Mouse (Mus musculus): ENCODE measurements at regions not wholly inside any gene's neighbourhood (a gene's known extent, or its start where the extent isn't known, plus 50 kb on each side); places are given as distances from the start of the nearest gene placed in this dataset.
A peak's percentile ranks its signal among the peaks of the same experiment; 100 is the strongest.

DNA sequence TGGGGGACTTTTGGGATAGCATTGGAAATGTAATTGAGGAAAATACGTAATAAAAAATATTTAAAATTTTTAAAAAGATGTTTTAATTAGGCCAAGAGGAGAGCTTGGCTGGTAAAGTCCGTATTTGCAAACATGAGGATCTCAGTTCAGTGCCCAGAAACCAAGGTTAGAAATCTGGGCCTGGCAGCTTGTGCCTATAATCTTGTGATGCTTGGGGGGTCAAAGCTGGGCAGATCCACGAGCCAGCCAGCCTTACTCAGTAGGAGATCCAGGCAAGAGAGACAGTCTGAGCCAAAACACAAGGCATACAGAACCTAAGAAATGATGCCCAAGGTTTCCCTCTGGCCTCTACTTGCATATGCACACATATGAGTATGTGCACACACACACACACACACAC, 54.1 kb upstream of the Cxadr start:
- Histone ChIP-seq H3K9ac (no peak overlapping the region), H3K9me3 (no peaks in the 10 kb centered on the region), H3K4me3 (no peak overlapping the region), H3K27ac (no peak overlapping the region), H3K27me3 (no peaks in the 10 kb centered on the region), H3K4me2 (replicated peaks) (no peak overlapping the region), H3K4me1 (no peaks in the 10 kb centered on the region), H3K36me3 (no peaks in the 10 kb centered on the region)
- ATAC-seq (ENCODE audit: insufficient number of reproducible peaks, insufficient read depth, low FRiP score, low TSS enrichment), result no peak
- WGBS, result 73% methylated on average over 3 of the region's 3 CpGs

DNA sequence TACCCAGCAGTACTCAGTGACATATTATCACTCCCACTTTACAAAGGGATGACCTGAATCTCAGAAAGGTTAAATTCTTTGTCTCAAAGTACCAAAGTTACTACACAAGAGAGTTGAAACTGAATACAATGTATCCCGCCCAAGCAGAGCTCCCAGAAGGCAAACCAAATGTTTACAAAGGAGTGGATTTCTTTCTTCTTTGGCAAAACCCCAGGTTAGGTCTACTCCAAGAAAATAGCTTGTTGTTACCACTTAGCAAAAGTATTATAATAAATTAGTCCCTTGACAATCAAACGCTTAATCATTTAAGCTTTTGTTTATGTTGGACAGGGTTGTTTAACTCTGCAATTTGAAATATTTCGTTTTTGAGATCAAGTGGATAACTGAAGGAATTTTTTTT, 58.6 kb upstream of the Cxadr start:
- H3K4me2 ChIP-seq (replicated peaks), result no peak overlapping the region
- ATAC-seq (ENCODE audit: insufficient number of reproducible peaks, insufficient read depth, low FRiP score, low TSS enrichment), result no peak
- H3K4me1 ChIP-seq, result no peaks in the 10 kb centered on the region
- WGBS, result 53% methylated on average over 3 of the region's 3 CpGs
- no peaks in the 10 kb centered on the region for H3K9me3 ChIP-seq
- no peak overlapping the region for H3K9ac ChIP-seq
- no peaks in the 10 kb centered on the region for H3K36me3 ChIP-seq
- H3K27me3 ChIP-seq, result no peaks in the 10 kb centered on the region
- no peak overlapping the region for H3K4me3 ChIP-seq
- H3K27ac ChIP-seq, result no peak overlapping the region

DNA sequence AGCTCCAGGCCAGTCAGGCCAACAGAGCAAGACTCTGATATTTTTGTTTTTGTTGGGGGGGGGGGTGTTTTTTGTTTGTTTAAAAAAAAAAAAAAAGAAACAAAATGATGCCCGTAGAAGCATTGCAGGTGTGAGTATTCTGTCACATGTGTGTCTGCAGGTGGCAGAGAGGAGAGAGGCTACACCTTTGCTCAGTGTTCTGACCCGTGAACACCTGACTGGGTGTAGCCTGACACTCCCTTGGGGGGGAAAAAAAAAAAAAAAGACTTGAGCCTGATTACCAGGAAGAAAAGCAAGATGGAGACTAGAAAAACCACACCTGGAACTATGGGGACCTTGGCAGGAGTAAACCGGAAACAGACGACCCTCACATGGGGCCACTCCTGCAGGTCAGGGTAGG, 61.1 kb upstream of the Cxadr start:
- Histone ChIP-seq H3K9me3 (no peaks in the 10 kb centered on the region), H3K4me2 (replicated peaks) (no peak overlapping the region), H3K4me1 (peaks cover 5% of the 10 kb centered on the region), H3K27ac (no peak overlapping the region), H3K9ac (no peak overlapping the region), H3K27me3 (no peaks in the 10 kb centered on the region), H3K4me3 (no peak overlapping the region), H3K36me3 (no peaks in the 10 kb centered on the region)
- WGBS, result 68% methylated on average over 4 of the region's 4 CpGs
- no peak for ATAC-seq (ENCODE audit: insufficient number of reproducible peaks, insufficient read depth, low FRiP score, low TSS enrichment)

DNA sequence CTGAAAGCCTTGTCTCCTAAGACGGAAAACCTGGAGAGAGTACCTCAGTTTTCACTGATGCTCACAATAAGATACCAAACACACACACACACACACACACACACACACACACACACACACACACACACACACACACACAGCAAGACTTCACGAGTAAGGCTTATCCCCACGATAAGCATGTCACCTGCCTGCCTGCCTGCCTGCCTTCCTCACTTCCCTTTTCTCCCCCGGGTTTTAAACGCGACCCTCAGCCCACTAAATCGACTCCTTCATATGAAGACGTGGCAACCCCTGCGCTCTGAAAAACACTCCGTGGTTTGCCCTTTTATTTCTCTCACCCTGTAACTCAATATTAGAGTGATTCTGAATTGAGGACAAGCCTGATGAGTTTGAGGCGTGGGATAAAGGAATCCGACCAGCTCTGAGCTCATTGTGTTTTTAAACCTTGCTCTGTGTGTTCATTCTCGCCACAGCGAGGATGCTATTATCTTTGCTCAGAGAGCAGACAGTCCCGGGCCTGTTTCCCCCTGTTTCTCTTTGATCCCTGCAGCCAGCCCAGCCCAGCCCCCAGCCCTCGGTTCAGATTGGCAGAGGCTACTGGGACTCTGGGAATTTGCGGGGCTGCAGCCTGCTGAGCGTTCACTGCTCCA, 63.1 kb upstream of the Cxadr start:
- Histone ChIP-seq H3K36me3 (no peaks in the 10 kb centered on the region), H3K4me3 (peak overlapping the region; percentile 37), H3K4me2 (replicated peaks) (peak overlapping the region; percentile 67), H3K4me1 (peaks cover 5% of the 10 kb centered on the region), H3K9me3 (no peaks in the 10 kb centered on the region), H3K9ac (peak overlapping the region; percentile 33; the same call in 1 of the 2 replicates), H3K27ac (peak overlapping the region; percentile 50), H3K27me3 (no peaks in the 10 kb centered on the region)
- ATAC-seq (ENCODE audit: insufficient number of reproducible peaks, insufficient read depth, low FRiP score, low TSS enrichment), result peak; percentile 59; the same call in 1 of the 2 replicates
- under 1% methylated on average over 18 of the region's 18 CpGs for WGBS

DNA sequence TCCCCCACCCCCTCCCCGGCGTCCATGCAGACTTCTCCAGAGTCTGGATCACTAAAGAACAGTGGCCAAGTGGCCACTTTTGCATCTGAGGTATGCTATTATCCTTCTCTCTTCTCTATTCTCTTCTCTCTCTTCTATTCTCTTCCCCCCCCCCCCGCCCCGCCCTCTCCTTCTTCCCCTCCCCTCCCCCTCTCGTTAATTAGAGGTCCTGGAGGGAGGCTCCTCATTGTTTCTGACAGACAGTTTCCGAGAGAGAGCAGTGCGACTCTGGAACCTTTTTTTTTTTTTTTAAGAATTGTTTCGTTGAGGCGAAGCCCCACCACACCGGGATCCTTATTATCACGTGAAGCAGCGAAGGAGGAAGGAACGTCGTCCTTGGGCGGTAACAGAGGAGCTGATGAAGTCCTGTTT, 63.6 kb upstream of the Cxadr start:
- peak; percentile 62; the same call in 1 of the 2 replicates for ATAC-seq (ENCODE audit: insufficient number of reproducible peaks, insufficient read depth, low FRiP score, low TSS enrichment)
- peak overlapping the region; percentile 33; the same call in 1 of the 2 replicates for H3K9ac ChIP-seq
- H3K27me3 ChIP-seq, result no peaks in the 10 kb centered on the region

DNA sequence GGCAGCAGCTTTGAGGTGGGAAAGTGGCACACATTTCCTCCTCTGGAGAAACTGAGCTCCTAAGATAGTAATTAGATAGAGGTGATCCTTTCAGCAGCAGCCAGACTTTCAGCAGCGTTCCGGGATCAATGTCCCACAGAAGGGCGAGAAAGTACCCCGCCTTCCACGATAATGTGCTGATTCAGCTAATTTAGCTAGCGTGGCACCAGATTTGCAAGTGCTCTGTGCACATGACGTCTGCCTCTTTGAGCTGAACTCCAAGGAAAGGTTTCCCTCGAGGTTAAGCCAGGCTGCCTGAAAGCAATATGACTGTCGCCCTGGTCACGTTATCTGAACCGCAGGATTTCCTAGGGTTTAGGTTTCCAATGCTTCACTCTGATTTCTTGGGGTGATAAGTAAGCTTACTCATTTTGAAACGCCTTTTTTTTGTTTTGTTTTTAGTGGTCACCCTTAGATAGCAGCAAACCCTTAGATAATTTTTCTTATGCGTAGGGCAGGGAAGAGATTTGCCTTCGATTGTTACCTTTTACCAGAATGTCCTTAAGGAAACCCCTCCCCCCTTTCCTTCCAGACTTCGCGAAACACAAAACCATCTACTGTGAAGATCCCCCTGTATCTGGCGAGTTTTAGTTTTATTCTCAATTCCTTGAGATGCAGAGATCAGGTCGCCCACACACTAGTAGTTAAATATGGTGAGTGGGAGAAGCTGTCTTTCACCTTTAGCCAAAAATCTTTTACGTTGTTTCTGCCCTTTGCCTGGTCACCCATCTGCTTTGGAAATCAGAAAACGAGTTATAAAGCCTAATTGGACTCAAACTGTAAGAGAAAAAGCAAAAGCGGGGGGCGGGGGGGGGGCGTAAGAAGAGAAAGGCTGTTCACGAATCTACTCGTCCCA, 64.3 kb upstream of the Cxadr start:
- Histone ChIP-seq H3K4me2 (replicated peaks) (peak overlapping the region; percentile 67), H3K27ac (peak overlapping the region; percentile 36; the same call in 1 of the 2 replicates), H3K9me3 (no peaks in the 10 kb centered on the region), H3K36me3 (no peaks in the 10 kb centered on the region), H3K27me3 (no peaks in the 10 kb centered on the region), H3K9ac (peak overlapping the region; percentile 33; the same call in 1 of the 2 replicates), H3K4me1 (peaks cover 5% of the 10 kb centered on the region), H3K4me3 (peak overlapping the region; percentile 37)
- WGBS, result 3% methylated on average over 25 of the region's 25 CpGs
- ATAC-seq (ENCODE audit: insufficient number of reproducible peaks, insufficient read depth, low FRiP score, low TSS enrichment), result peak; percentile 31; the same call in 1 of the 2 replicates

More for the DNA sequence above, 63.6 kb upstream of the Cxadr start:
- peak overlapping the region; percentile 50 for H3K27ac ChIP-seq
- H3K9me3 ChIP-seq, result no peaks in the 10 kb centered on the region
- peak overlapping the region; percentile 37 for H3K4me3 ChIP-seq
- H3K36me3 ChIP-seq, result no peaks in the 10 kb centered on the region
- 0% methylated on average over 13 of the region's 15 CpGs for WGBS
- H3K4me2 ChIP-seq (replicated peaks), result peak overlapping the region; percentile 67
- H3K4me1 ChIP-seq, result peaks cover 5% of the 10 kb centered on the region

DNA sequence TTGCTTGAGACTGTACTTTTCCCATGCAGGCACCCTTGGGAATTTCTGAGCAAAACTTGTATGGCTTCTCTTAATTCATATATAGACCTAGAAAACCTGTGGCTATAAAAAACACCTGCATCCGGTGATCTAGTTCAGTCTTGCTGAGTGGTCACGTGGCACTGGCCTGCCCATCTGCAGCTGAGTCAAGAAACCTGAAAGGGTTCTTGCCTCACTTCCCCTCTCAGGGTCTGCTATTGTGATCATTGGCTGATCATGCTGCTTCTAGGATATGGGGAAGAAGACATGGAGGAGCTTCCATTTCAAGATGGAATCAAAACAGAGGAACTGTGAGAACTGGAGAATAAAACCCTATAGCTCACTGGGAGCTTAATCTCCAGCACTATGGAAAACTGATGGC, 69.1 kb upstream of the Cxadr start:
- H3K4me3 ChIP-seq, result no peak overlapping the region
- H3K27me3 ChIP-seq, result no peaks in the 10 kb centered on the region
- H3K4me2 ChIP-seq (replicated peaks), result no peak overlapping the region
- H3K9me3 ChIP-seq, result peaks cover 3% of the 10 kb centered on the region; the same call in 1 of the 2 replicates
- no peak for ATAC-seq (ENCODE audit: insufficient number of reproducible peaks, insufficient read depth, low FRiP score, low TSS enrichment)
- 84% methylated on average over 2 of the region's 2 CpGs for WGBS
- H3K4me1 ChIP-seq, result peaks cover 5% of the 10 kb centered on the region
- H3K9ac ChIP-seq, result no peak overlapping the region
- no peaks in the 10 kb centered on the region for H3K36me3 ChIP-seq
- H3K27ac ChIP-seq, result no peak overlapping the region

DNA sequence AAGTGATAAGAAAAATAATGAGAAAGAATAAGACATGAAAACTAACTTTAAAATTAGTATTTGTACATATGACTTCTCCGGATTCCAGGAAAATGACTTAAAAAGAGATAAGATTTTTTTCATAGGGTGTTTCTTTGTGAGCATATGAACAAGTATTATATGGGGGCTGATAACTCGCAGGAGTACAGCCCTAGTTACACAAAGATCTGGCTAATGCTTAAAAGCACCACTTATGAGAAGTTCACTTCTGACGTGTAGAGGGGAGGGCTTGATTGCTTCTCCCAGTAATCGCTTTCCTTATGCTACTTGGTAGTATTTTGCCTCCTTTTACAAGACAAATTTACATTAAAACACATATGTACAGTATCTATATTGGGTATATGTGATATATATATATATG, 72.3 kb upstream of the Cxadr start:
- 83% methylated on average over 4 of the region's 4 CpGs for WGBS
- H3K4me3 ChIP-seq, result no peak overlapping the region
- no peaks in the 10 kb centered on the region for H3K27me3 ChIP-seq
- H3K27ac ChIP-seq, result no peak overlapping the region
- H3K4me2 ChIP-seq (replicated peaks), result no peak overlapping the region
- ATAC-seq (ENCODE audit: insufficient number of reproducible peaks, insufficient read depth, low FRiP score, low TSS enrichment), result no peak
- peaks cover 3% of the 10 kb centered on the region; the same call in 1 of the 2 replicates for H3K9me3 ChIP-seq
- no peak overlapping the region for H3K9ac ChIP-seq
- H3K36me3 ChIP-seq, result no peaks in the 10 kb centered on the region
- no peaks in the 10 kb centered on the region for H3K4me1 ChIP-seq

DNA sequence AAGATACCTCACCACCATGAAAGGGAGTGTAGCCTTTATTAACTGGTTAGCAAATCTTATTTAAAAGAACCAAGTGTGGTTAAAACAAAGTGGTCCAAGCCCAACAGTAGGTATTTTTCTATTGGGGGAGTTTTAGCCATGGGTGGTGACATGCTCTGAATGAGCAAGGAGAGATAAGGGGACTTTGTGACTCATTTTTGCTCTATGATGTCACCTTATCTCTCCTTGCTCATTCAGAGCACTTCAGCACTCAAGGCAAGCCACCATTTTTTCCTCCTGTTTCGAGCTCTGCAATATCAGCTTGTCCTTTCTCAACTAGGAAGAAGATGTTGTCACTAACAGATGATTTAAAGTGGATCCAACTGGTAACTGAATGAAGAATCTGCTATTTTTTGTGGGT, 78.9 kb upstream of the Cxadr start:
- H3K9me3 ChIP-seq, result no peaks in the 10 kb centered on the region
- no peak overlapping the region for H3K4me3 ChIP-seq
- no peak overlapping the region for H3K9ac ChIP-seq
- ATAC-seq (ENCODE audit: insufficient number of reproducible peaks, insufficient read depth, low FRiP score, low TSS enrichment), result no peak
- no peak overlapping the region for H3K27ac ChIP-seq
- peaks cover 7% of the 10 kb centered on the region; the same call in 1 of the 2 replicates for H3K4me1 ChIP-seq
- no peaks in the 10 kb centered on the region for H3K36me3 ChIP-seq
- H3K27me3 ChIP-seq, result no peaks in the 10 kb centered on the region
- WGBS, result 69% methylated on average over 1 of the region's 1 CpGs
- no peak overlapping the region for H3K4me2 ChIP-seq (replicated peaks)

DNA sequence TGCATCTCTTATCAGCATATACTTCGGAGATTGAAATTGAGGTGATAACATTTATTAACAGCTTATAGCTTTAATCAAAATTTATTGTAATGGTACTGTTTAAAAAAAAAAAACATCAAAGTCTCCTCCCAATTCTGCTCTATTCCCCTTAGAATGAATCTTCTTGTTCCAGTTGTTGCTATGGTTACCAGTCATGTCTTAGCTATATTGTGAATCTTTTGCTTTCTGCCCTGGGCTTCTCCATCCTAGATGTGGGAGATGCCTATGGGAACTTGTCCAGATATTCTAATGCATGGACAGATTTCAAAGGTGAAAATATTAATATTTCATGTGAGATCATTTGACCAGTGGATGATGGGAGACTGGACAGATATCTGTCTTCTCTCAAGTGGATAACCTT, 79.5 kb upstream of the Cxadr start:
- Histone ChIP-seq H3K9ac (no peak overlapping the region), H3K36me3 (no peaks in the 10 kb centered on the region), H3K27me3 (no peaks in the 10 kb centered on the region), H3K9me3 (no peaks in the 10 kb centered on the region), H3K27ac (no peak overlapping the region), H3K4me3 (no peak overlapping the region), H3K4me2 (replicated peaks) (no peak overlapping the region), H3K4me1 (peaks cover 7% of the 10 kb centered on the region; the same call in 1 of the 2 replicates)
- WGBS, result 94% methylated on average over 1 of the region's 1 CpGs
- no peak for ATAC-seq (ENCODE audit: insufficient number of reproducible peaks, insufficient read depth, low FRiP score, low TSS enrichment)

DNA sequence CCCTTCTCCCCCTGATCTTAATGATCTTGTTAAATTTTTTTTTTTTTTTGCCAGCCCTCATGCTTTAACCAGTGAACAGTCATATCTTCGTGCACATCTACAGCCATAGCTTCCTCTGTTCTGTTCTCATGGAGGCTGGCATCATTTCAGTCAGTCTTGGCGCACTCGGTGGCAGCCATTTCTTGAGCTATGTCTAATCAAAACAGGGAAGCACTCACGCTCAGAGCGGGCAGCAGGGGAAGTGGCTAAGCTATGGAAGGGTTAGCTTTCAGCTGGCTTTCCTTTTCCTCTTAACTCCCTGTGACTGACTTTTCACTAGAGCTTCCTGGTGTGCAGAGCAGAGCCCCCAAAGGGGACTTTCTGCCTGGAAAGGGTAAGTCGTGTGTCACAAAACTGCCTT, 83.7 kb upstream of the Cxadr start:
- ATAC-seq (ENCODE audit: insufficient number of reproducible peaks, insufficient read depth, low FRiP score, low TSS enrichment), result no peak
- Histone ChIP-seq H3K4me2 (replicated peaks) (no peak overlapping the region; the same call in 1 of the 2 replicates), H3K9me3 (no peaks in the 10 kb centered on the region), H3K4me3 (no peak overlapping the region), H3K27me3 (no peaks in the 10 kb centered on the region), H3K4me1 (peaks cover 7% of the 10 kb centered on the region; the same call in 1 of the 2 replicates), H3K9ac (no peak overlapping the region), H3K27ac (peak overlapping the region; percentile 46; the same call in 1 of the 2 replicates), H3K36me3 (no peaks in the 10 kb centered on the region)
- WGBS, result 32% methylated on average over 6 of the region's 6 CpGs
